In genomic region chr10:116472579-116472978, GRCm38 (mm10) we compare ENCODE assay signal across 9 mouse cellular contexts. TPM values are rescaled to one million over a fixed set of nuclear protein-coding genes. Genes with fewer than 3 reads are reported as not detected.
DNase-seq lines count a peak whose midpoint lies in the region; ATAC-seq and TF ChIP-seq lines count a peak whose summit lies in the region.
"Had no signal": no experiment of that assay in that cellular context is flagged by ENCODE, and none has a peak within 500 bp of the region (broad histone marks: within the 10 kb centered on the region; RNA-seq: fewer than 3 reads in every experiment).

No protein-coding gene starts in this region.

- H3K4me3 ChIP-seq in left cerebral cortex, adult 2 months = peak overlapping the region; percentile 71
- peak overlapping the region; percentile 75 for H3K4me3 ChIP-seq in embryonic facial prominence, embryonic 13.5 days
- H3K4me3 ChIP-seq in hindbrain, embryonic 16.5 days (ENCODE audit: low read length) = peak overlapping the region; percentile 82
- peak overlapping the region; percentile 72 for H3K4me3 ChIP-seq in midbrain, postnatal 0 days (ENCODE audit: low read depth, low read length)

- no peaks in the 10 kb centered on the region for H3K27me3 ChIP-seq in embryonic facial prominence, embryonic 13.5 days
- no peaks in the 10 kb centered on the region for H3K27me3 ChIP-seq in hindbrain, embryonic 16.5 days (replicated peaks; ENCODE audit: control insufficient read depth, insufficient read depth, low read length)
- no peaks in the 10 kb centered on the region for H3K27me3 ChIP-seq in midbrain, postnatal 0 days (ENCODE audit: insufficient read depth, low read length)

- TF ChIP-seq CTCF in left cerebral cortex, adult 2 months (IDR thresholded peaks at IDR 0.05) = no peak
- TF ChIP-seq CTCF in midbrain, postnatal 0 days (IDR thresholded peaks at IDR 0.05) = no peak

- H3K9me3 ChIP-seq in embryonic facial prominence, embryonic 13.5 days = 0 out of 2 replicates have a peak, but pooled peaks cover 2% of the 10 kb centered on the region
- 0 out of 2 replicates have a peak, but pooled peaks cover 2% of the 10 kb centered on the region for H3K9me3 ChIP-seq in hindbrain, embryonic 16.5 days (ENCODE audit: control insufficient read depth, low read length)
- H3K9me3 ChIP-seq in midbrain, postnatal 0 days (ENCODE audit: low read length) = no peaks in the 10 kb centered on the region

- peak overlapping the region; percentile 90 for H3K4me2 ChIP-seq in embryonic facial prominence, embryonic 13.5 days
- H3K4me2 ChIP-seq in hindbrain, embryonic 16.5 days (ENCODE audit: low read length) = peak overlapping the region; percentile 96
- H3K4me2 ChIP-seq in midbrain, postnatal 0 days (ENCODE audit: low read depth, low read length, poor library complexity, severe bottlenecking) = peak overlapping the region; percentile 84

- WGBS in embryonic facial prominence, embryonic 13.5 days = 12% methylated on average over 5 of the region's 5 CpGs
- WGBS in hindbrain, embryonic 16.5 days = 13% methylated on average over 5 of the region's 5 CpGs
- 12% methylated on average over 5 of the region's 5 CpGs for WGBS in midbrain, postnatal 0 days

- H3K27ac ChIP-seq in left cerebral cortex, adult 2 months = peak overlapping the region; percentile 89
- peak overlapping the region; percentile 83; the same call in 1 of the 2 replicates for H3K27ac ChIP-seq in embryonic facial prominence, embryonic 13.5 days
- no peak overlapping the region; the same call in 1 of the 2 replicates for H3K27ac ChIP-seq in hindbrain, embryonic 16.5 days (ENCODE audit: low read depth, low read length)
- H3K27ac ChIP-seq in midbrain, postnatal 0 days (ENCODE audit: low read depth, low read length) = no peak overlapping the region

- H3K9ac ChIP-seq in embryonic facial prominence, embryonic 13.5 days = peak overlapping the region; percentile 82
- H3K9ac ChIP-seq in hindbrain, embryonic 16.5 days (ENCODE audit: low read depth, low read length) = peak overlapping the region; percentile 88
- peak overlapping the region; percentile 89 for H3K9ac ChIP-seq in midbrain, postnatal 0 days (replicated peaks; ENCODE audit: low read length, poor library complexity, severe bottlenecking)

- DNase-seq in left cerebral cortex, adult 2 months (ENCODE audit: extremely low spot score in 1 of 2, low spot score in 2 of 2) = no peak
- no peak for DNase-seq in left cerebral cortex, postnatal 14 days (ENCODE audit: low spot score in 2 of 2)
- no peak for DNase-seq in midbrain, postnatal 0 days (ENCODE audit: low spot score)
- no peak for DNase-seq in spleen, postnatal 36 days (ENCODE audit: low spot score in 2 of 2)
- no peak for DNase-seq in left cerebral cortex, adult 8-10 months (ENCODE audit: low spot score in 2 of 2)

- no peak for ATAC-seq in embryonic facial prominence, embryonic 13.5 days (ENCODE audit: insufficient number of reproducible peaks, insufficient read depth, low FRiP score, low TSS enrichment, low read depth)
- peak; percentile 2 for ATAC-seq in hindbrain, embryonic 16.5 days
- no peak for ATAC-seq in midbrain, postnatal 0 days (ENCODE audit: low FRiP score)
- no peak for ATAC-seq in megakaryocyte-erythroid progenitor cell, adult 5-6 weeks (replicated peaks; ENCODE audit: low FRiP score, low TSS enrichment, poor library complexity, severe bottlenecking)

- H3K4me1 ChIP-seq in embryonic facial prominence, embryonic 13.5 days = peaks cover 23% of the 10 kb centered on the region
- H3K4me1 ChIP-seq in hindbrain, embryonic 16.5 days (ENCODE audit: control insufficient read depth, insufficient read depth, low read depth, low read length) = peaks cover 15% of the 10 kb centered on the region
- H3K4me1 ChIP-seq in midbrain, postnatal 0 days (ENCODE audit: insufficient read depth, low read length) = no peaks in the 10 kb centered on the region

- H3K36me3 ChIP-seq in embryonic facial prominence, embryonic 13.5 days = no peaks in the 10 kb centered on the region
- no peaks in the 10 kb centered on the region for H3K36me3 ChIP-seq in hindbrain, embryonic 16.5 days (ENCODE audit: control insufficient read depth, insufficient read depth, low read length)
- H3K36me3 ChIP-seq in midbrain, postnatal 0 days (ENCODE audit: insufficient read depth, low read length) = no peaks in the 10 kb centered on the region

- intact Hi-C loops in left cerebral cortex, adult 2 months (cut with DNase I) = no loop called here
- intact Hi-C loops in left cerebral cortex, postnatal 14 days (cut with DNase I) = loop anchor here (2.0 to 5.0 kb wide), 3 partner anchors 65 to 142 kb away; partner anchors contain the start of gene Cnot2

RNA-seq across cellular contexts. Expression of gene Kcnmb4, which starts 1.1 kb away (rescaled TPM):
- total RNA-seq in left cerebral cortex, adult 2 months (2021) = 100 to 1,000 TPM; 102 TPM
- total RNA-seq in left cerebral cortex, postnatal 14 days (2021) = 100 to 1,000 TPM; 112 to 114 TPM
- polyA plus RNA-seq in embryonic facial prominence, embryonic 13.5 days (2015; fragmentation: Nextera tagmentation; extraction: Ambion mirVana) = 14.7 and 16.8 TPM in 2 replicates
- 28.3 and 30.9 TPM in 2 replicates for polyA plus RNA-seq in hindbrain, embryonic 16.5 days (2015; fragmentation: Nextera tagmentation; extraction: Ambion mirVana)
- 43.2 and 67.6 TPM in 2 replicates for total RNA-seq in midbrain, postnatal 0 days (2014; rRNA removed)
- polyA plus RNA-seq in midbrain, postnatal 0 days (2015; fragmentation: Nextera tagmentation; extraction: Ambion mirVana) = 19.8 and 21.7 TPM in 2 replicates
- total RNA-seq in megakaryocyte-erythroid progenitor cell, adult 5-6 weeks (2014; fragmentation: Nextera tagmentation) = not detected in 2 replicates
- total RNA-seq in megakaryocyte-erythroid progenitor cell, adult 5-6 weeks (2017) = not detected in 2 replicates
- 10 to 100 TPM; 74.7 to 93.9 (median 85.3) TPM for total RNA-seq in left cerebral cortex, adult 8-10 months (2022)
- total RNA-seq: monocyte, adult 5-6 weeks had no signal

Comparison
In these comparisons a context has a peak if more than half of its experiments do, and no peak if none do; other contexts are left out.
1. H3K27ac ChIP-seq: peak in left cerebral cortex, adult 2 months (single experiment) and embryonic facial prominence, embryonic 13.5 days (single experiment); none in hindbrain, embryonic 16.5 days (single experiment) and midbrain, postnatal 0 days (single experiment).
2. RNA of gene Kcnmb4, which starts 1.1 kb away (total RNA-seq): 112 to 114 TPM in left cerebral cortex, postnatal 14 days, 102 TPM in left cerebral cortex, adult 2 months, 74.7 to 93.9 TPM in left cerebral cortex, adult 8-10 months and 43.2 to 67.6 TPM in midbrain, postnatal 0 days; not detected in megakaryocyte-erythroid progenitor cell, adult 5-6 weeks; every median in the first group is over 10 times any median in the second.
3. Peak in every context shown above with its lines, with median percentiles within 50 percentile points of each other: H3K4me3 ChIP-seq, H3K4me2 ChIP-seq and H3K9ac ChIP-seq.